Mouse (Mus musculus) hematopoietic stem cell, adult 5-6 weeks (primary cell): ENCODE results near the gene Lrrc58. TPM values are rescaled to one million over a fixed set of nuclear protein-coding genes. Genes with fewer than 3 reads are reported as not detected.

Experiments used
- ATAC-seq, 2 experiments: fragments of 125-278 bp in 1 of 2; replicated peaks in 1 of 2; 2 replicates each; pipeline ENCODE4 v1.8.0; 2016 to 2017; ENCODE audit warnings: inconsistent platforms in 2 of 2, mild to moderate bottlenecking in 2 of 2, moderate number of reproducible peaks in 2 of 2, low read depth in 1 of 2, moderate TSS enrichment in 1 of 2; ENCODE audit not compliant: low FRiP score in 2 of 2, poor library complexity in 2 of 2, severe bottlenecking in 2 of 2, insufficient read depth in 1 of 2, low TSS enrichment in 1 of 2
- total RNA-seq: library from RNA; stranded (forward); fragments of 172-1452, 232-1000 nt; gene quantifications from 2 replicates; pipeline ENCODE4 v1.2.3, GENCODE M21; 2017

Gene Lrrc58
- total RNA-seq = 56.4 and 62.6 TPM in 2 replicates

DNA sequence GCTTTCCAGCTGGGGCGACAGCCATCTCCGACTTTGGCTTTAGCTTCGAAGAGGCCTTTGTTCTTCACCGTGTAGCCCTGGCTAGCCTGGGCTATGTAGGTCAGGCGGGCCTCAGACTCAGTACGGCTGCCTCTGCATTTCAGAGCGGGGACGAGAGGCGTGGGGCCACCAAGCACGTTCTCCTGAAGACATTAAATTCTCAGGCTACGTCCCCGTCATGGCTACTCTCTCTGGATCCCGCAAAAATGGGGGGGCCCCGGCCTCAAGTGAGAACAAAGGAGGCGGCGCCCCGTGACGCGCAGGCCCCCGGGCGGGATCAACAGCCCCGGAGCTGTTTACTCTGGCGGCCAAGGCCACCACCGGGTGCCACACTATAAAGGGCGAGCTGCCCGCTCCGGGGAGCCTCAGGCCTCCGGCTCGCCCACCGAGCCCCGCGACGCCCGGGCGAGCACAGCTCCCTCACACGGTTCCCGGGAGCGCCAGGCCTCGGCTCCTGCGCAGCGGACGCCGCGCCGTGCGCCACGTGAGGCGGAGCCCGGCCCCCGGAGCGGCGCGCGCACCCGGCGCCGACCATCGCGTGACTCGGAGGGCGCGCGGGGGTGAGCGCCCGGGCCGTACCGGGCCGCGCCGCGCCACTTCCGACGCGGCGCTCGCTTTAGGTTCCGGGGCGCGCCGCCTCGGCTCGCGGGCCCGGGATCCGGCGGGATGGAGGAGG is at the start of gene Lrrc58:
Gene Lrrc58, plus strand, starts transcription at position 599 of the 715 bp plus-strand sequence.
- peak; percentile 53 to 68 for ATAC-seq

DNA sequence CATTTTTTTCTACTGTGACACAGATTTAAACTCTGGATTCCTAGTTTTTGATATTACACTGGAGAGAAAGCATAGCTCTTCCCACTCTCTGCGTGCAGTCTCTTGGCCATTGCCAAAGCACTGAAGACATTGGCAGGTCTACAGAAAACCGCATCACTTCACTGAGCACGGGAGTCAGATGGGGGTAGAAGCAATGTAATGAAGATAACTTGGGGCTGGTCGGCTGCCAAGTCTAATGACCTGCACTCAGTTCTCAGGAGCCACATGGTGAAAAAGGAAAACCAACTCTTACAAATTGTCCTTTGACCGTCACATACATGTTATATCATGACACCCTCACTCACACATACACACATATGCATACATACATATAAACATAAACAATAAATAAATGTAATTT is 44.2 kb upstream of the Lrrc58 start:
- no peak for ATAC-seq

DNA sequence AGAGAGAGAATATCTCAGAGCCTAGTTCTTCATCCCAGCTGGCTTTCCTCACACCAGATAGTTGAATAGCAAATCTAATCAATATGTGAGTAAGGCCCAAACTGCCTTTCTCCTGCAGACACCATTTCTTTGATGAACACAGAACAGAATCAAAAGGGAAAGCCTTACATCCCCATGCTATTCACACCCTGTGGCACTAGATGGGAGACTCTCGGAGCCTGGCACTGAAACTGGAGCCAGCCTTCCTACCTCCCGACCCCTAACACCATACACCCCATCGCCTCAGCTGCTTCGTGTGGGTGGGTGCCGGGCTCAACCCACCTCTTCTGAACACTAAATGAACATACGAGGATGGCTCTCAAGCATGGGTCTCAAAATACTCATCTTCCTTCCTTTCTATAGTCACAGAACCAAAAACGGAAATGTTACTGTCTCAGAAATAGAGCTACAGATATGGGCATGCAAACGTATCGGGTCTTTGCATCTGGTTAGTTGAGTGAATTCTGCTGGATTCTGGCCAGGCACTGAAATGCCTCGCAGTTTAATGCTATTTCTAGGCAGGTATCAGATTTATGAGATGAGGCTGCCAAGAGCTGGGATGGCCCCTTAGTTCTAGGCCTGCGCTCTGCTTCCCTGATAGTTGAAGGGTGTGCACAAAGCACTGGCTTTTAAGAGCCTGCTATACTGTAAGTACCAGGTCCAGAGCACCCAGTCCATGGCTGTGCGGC is 43.2 kb upstream of the Lrrc58 start:
- ATAC-seq = no peak

DNA sequence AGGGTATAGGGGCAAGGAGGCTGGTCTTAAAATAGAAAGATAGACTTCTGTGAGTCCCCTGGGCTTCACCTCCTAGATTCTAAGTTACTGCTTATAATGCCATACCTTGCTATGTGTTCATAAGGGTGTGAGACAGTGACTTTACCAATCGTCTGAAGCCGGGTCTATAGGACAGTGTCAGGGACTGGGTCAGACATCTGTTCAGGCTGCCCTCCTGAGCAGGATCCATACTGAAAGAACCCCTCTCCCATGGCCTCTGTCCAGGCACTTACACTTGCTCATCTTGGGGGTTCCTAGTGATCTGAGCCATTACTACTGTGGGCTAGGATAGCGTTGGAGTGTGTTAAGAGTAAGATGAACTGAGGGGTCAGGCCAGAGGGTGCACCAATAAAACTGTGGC is 41.9 kb upstream of the Lrrc58 start:
- ATAC-seq = no peak

DNA sequence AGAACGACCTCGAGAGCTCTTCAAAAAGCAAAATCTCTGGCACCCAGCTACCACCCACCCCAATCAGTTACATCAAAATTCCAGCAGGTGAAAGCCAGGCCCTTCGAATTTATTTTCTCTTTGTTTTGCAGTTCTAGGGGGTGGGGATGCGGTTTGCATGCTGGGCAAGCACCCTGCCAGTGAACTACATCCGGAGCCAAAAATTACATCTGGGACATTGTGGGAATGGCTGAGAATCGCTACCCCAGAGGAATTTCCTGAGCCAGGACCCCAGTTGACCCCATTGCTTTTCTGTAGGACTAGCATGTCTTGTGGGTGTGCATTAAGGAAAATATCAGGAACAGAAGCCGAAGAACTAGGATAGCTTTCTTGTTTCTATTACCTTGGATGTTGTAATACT is 37.1 kb upstream of the Lrrc58 start:
- no peak for ATAC-seq

DNA sequence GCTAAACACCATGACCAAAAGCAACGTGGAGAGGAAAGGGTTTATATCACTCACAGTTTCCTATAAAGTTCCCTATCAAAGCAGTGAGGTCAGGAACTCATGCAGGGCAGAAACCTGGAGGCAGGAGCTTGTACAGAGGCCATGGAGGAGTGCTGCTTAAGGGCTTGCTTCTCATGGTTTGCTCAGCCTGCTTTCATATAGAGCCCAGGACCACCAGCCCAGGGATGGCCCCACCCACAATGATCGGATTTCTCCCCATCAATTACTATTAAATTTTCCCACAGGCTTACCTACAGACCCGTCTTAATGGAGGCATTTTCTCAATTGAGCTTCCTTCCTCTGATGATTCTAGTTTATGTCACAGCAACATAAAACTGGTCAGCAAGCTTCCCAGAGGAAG is 30.6 kb upstream of the Lrrc58 start:
- ATAC-seq = no peak

DNA sequence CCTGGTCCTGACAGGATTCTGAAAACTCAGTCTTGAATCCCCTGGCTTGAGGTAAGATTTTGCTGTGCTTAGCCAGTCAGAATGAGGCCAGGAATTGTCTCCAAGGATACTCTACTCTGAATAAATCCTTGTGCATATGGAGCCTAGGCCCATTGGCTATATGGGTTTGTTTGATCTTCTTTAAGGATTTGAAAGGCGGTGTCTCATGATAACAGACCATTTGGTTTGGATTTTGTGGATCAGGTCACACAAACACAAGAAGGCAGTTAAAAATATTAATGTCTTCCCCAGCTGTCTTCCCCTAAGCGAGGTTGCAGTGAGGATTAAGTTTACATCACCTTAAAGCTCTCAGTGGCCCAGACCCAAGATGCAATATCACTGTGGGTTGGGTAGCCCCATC is 25.8 kb upstream of the Lrrc58 start:
- ATAC-seq = no peak

DNA sequence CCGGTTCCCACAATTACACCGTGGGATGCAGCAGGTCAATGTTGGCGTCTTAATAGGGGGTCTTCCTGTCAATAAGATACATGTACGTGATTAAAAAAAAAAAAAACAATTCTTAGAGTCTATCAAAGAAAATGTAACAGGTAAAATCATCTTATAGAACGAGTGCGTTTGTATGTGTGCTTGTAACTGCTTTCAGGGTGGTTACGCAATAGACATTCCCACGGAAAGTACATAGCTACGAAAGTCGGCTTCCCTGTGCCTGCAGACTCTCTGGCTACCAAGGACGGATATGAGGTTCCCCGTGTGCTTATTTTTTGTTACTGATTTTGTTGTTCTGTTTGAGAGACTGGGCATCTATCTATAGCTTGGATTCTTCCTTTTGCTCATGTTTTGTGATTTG is 24.4 kb upstream of the Lrrc58 start:
- ATAC-seq = no peak

DNA sequence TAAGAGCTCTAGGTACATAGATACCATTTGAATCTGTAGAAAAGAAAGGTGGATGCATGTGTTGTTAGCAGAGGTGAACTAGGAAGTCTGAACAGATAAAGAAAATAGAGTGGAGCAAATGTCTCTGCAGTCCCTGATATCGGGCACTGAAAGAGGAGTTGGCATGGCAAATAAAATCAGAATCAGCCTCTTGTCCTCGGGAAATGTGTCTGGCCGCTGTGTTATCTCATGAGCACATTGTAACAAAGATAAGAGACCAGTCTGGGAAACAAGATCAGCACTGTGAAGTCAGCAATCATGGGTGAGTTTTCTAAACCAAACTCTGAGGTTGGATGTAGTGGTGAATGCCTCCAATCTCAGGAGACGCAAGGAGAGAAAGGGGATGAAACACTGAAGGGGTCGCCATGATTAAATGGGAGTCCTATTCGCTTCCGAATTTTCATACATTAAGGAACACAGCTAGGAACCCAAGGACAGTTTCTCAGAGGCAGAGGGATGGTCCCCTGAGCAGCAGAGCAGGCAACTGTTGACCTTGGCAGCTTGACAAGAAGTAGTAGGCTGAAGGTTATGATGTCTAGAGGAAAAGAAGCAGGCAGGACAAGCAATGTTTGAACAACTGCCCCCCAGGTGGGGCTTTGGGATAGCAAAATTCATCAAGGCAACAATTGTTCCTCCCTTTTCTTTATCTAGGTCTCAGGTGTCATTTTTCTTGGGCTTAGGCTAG is 22.8 kb upstream of the Lrrc58 start:
- no peak for ATAC-seq

DNA sequence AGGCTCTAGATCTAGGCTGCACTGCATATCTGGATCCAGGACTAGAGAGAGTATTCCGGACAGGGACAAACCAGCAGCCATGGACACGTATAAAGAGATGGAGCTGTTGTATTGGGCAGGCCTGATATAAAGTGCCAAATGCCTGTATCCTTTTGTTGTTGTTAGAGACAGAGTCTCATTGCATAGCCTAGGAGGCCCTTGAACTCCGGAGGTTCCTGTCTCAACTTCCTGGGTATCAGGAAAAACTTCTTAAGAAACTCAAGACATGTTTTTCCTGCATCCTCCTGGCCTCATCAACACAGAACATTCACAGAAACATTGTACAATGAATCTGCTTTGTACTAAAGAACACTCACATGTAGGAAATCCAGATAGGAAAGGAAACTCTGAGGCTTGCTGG is 21.1 kb upstream of the Lrrc58 start:
- ATAC-seq = no peak

DNA sequence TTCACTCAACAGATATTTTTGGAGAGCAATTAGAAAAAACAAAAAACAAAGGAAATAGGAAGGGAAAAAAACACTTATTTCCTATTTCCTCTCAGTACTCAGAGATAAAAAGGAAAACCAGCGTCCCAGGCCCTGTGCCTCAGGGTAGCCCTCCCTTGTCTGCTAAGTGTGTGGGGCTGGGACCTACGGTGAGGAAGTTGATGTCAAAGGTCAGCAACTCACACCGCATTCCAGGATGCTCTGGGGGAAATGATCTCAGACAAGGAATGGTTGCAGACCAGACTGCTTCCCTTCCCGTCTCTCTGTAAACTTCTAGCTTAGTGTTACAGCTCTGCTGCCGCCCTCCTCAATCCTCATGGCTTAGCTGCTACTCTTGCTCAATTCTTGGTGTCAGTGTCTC is 16.8 kb upstream of the Lrrc58 start:
- ATAC-seq = no peak

DNA sequence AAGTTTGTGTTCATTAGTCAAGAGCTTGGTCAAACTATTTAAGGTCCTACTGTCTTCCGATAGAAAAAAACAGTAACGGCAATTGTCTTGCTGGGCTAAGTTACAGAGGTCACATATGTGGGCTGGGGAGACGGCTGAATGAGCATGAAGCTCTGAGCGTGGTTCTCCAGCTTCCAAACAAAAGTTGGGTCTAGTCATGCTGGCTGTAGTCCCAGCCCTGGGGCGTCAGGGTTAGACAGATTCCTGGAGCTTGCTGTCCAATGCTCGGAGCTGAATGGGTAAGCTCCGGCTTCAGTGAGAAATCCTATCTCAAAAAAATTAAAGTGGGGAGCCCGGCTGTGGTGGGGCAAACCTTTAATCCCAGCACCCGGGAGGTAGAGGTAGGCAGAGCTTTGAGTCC is 14.9 kb upstream of the Lrrc58 start:
- no peak for ATAC-seq

DNA sequence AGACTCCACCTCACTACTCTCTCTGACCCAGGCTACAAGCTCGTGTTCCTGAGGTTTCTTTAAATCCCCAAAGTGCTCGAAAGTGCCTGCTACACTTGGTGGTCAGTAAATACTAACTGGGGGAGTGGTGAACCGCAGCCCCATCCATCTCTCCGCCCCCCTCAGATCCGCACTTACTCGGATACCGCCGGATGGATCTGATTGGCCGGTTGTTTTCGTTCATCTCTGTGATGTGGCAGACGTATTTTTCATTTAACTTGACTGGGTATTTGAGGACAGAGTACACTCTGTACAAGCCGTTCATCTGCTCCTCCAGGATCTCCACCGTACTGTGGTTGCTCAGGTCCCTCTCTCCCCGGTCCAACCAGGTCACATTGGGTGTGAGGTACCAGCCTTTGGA is 14.1 kb upstream of the Lrrc58 start:
- ATAC-seq = no peak

DNA sequence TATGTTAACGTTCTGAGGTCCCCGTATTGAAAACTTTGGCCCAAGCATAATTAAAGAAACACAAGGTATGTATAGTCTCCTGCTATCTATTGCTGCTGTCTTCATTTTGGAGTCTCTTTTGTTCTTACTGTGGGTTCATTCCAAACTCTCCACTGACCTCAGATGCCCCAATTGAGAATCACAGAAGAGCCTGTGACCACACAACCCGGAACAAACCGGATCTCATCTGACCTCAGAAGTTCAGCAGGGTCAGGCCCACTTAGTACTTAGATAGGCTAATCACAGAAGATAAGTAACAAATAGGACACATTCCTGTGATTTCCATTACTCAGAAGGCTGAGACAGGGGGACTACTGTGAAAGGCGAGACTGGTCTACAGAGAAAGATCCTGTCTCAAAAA is 13.6 kb upstream of the Lrrc58 start:
- ATAC-seq = no peak

DNA sequence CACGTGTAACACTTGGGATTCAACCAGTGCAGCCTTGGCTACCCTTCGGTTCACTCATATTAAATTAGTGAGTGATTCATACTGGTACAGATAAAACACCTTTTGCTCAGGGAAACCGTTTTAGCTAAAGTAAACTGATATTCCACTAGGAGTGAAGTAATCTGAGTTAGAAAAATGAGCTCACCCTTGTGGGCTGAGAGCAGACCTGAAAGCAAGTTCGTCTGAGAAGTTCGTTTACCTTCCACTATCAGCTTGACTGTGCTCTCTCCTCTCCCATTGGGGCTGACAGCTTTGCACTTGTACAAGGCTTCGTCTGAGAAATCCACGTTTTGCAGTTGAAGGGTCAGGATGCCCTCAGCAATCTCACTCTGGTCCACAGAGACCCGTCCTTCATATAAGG is 12.6 kb upstream of the Lrrc58 start:
- ATAC-seq = no peak

DNA sequence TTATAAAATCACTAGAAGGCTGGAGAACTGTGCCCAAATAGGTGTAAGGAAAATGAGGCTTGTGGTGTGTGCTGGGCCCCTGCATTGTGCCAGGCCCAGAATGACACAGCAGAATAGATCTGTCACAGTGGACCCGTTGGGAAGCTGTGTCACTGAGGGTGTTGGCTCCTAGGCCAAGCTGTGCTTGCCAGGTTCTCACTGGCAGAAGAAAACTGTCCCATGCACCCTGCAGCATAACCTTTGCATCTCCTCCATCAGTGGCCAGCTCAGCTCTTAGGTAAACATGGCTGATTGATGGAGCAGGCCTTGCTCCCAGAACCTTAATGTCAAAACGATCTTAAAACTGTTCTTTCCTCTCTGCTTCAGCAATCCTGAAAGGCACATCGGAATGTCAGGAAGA is 11.9 kb upstream of the Lrrc58 start:
- peak; percentile 84 to 92 for ATAC-seq

DNA sequence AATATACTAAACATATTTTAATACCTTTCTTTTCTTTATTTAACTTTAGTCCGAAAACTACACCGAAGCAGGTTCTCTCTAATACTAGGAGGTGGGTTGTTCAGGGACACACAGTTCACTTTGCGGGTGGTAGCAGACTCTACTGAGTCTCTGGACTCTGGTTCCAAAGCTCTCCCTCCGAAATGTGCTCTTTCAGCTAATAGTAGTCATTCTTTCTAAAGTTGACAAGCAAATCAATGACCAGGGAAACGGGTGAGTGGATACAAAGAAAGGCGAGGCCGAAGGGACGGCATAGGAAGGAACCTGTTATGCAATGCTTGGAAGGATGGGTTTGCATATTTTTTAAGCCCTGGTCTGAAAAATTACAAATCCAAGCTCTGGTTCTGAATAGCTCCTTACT is 10.7 kb upstream of the Lrrc58 start:
- no peak for ATAC-seq

DNA sequence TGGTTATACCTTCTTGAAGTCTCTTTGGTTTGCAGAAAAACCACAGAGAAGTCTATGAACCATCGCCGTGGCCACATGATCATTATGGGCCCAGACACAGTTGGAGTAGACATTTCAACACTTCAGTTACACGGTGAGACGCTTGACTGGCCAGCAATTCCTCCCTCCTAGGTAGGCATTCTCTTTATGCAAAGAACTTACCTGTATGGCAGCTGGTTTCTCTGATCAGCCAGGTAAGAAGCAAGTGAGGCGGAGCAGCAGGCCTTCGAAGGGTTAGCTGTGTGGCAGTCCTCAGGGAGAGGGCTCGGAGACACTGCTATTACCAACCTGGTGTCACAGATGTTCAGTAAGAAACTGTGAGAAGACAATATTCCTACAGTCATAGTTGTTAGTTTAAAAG is 8.0 kb upstream of the Lrrc58 start:
- ATAC-seq = no peak
